ENCODE assay signal across 8 mouse cellular contexts in genomic region chr2:156476111-156476747, GRCm38 (mm10). TPM values are rescaled to one million over a fixed set of nuclear protein-coding genes. Genes with fewer than 3 reads are reported as not detected.
DNase-seq lines count a peak whose midpoint lies in the region; ATAC-seq and TF ChIP-seq lines count a peak whose summit lies in the region.

No protein-coding gene starts in this region.

- no peaks in the 10 kb centered on the region for H3K36me3 ChIP-seq in embryonic facial prominence, embryonic 13.5 days
- no peaks in the 10 kb centered on the region for H3K36me3 ChIP-seq in intestine, embryonic 14.5 days (ENCODE audit: control insufficient read depth, insufficient read depth, low read length)
- H3K36me3 ChIP-seq in neural tube, embryonic 12.5 days: no peaks in the 10 kb centered on the region

- no peak for DNase-seq in left cerebral cortex, adult 2 months (ENCODE audit: extremely low spot score in 1 of 2, low spot score in 2 of 2)
- DNase-seq in left cerebral cortex, postnatal 36 days (ENCODE audit: low spot score in 2 of 2): no peak
- no peak for DNase-seq in intestine, embryonic 14.5 days (ENCODE audit: low spot score)
- DNase-seq in right cerebral cortex, postnatal 36 days (ENCODE audit: low spot score in 2 of 2): no peak
- no peak for DNase-seq in frontal cortex, postnatal 36 days (ENCODE audit: low spot score in 2 of 2)
- no peak for DNase-seq in embryo, embryonic 9.5 days (ENCODE audit: extremely low spot score)

- 21% methylated on average over 8 of the region's 8 CpGs for WGBS in embryonic facial prominence, embryonic 13.5 days
- WGBS in intestine, embryonic 14.5 days: 28% methylated on average over 8 of the region's 8 CpGs
- 28% methylated on average over 8 of the region's 8 CpGs for WGBS in neural tube, embryonic 12.5 days

- intact Hi-C loops in left cerebral cortex, adult 2 months (cut with DNase I): loop anchor here (5.0 kb wide), 1 partner anchor 94 kb away; no protein-coding TSS in a partner anchor
- intact Hi-C loops in left cerebral cortex, postnatal 36 days (cut with DNase I): loop anchor here (5.0 kb wide), 2 partner anchors 54 to 74 kb away; partner anchors contain the start of gene Epb41l1

- no peak for TF ChIP-seq CTCF in left cerebral cortex, adult 2 months (IDR thresholded peaks at IDR 0.05)

- no peaks in the 10 kb centered on the region for H3K27me3 ChIP-seq in embryonic facial prominence, embryonic 13.5 days
- no peaks in the 10 kb centered on the region for H3K27me3 ChIP-seq in intestine, embryonic 14.5 days (replicated peaks; ENCODE audit: control insufficient read depth, insufficient read depth, low read length)
- H3K27me3 ChIP-seq in neural tube, embryonic 12.5 days (replicated peaks): 0 out of 2 replicates have a peak, but pooled peaks cover 3% of the 10 kb centered on the region

- peaks cover 41% of the 10 kb centered on the region for H3K4me1 ChIP-seq in embryonic facial prominence, embryonic 13.5 days
- H3K4me1 ChIP-seq in intestine, embryonic 14.5 days (replicated peaks; ENCODE audit: control insufficient read depth, insufficient read depth, low read length): peaks cover 11% of the 10 kb centered on the region
- peaks cover 19% of the 10 kb centered on the region for H3K4me1 ChIP-seq in neural tube, embryonic 12.5 days

- H3K9ac ChIP-seq in embryonic facial prominence, embryonic 13.5 days: peak overlapping the region; percentile 90
- H3K9ac ChIP-seq in intestine, embryonic 14.5 days (ENCODE audit: low read length): peak overlapping the region; percentile 84
- H3K9ac ChIP-seq in neural tube, embryonic 12.5 days: peak overlapping the region; percentile 88

- ATAC-seq in embryonic facial prominence, embryonic 13.5 days (ENCODE audit: insufficient number of reproducible peaks, insufficient read depth, low FRiP score, low TSS enrichment, low read depth): no peak
- no peak for ATAC-seq in intestine, embryonic 14.5 days (replicated peaks; ENCODE audit: low FRiP score, low TSS enrichment, low read depth)
- ATAC-seq in neural tube, embryonic 12.5 days (ENCODE audit: low FRiP score, low read depth): no peak

- H3K27ac ChIP-seq in left cerebral cortex, adult 2 months: peak overlapping the region; percentile 98
- peak overlapping the region; percentile 87 for H3K27ac ChIP-seq in embryonic facial prominence, embryonic 13.5 days
- peak overlapping the region; percentile 74; the same call in 1 of the 2 replicates for H3K27ac ChIP-seq in intestine, embryonic 14.5 days (ENCODE audit: low read depth)
- no peak overlapping the region for H3K27ac ChIP-seq in neural tube, embryonic 12.5 days

- no peaks in the 10 kb centered on the region for H3K9me3 ChIP-seq in embryonic facial prominence, embryonic 13.5 days
- no peaks in the 10 kb centered on the region for H3K9me3 ChIP-seq in intestine, embryonic 14.5 days (ENCODE audit: control insufficient read depth, low read length)
- no peaks in the 10 kb centered on the region for H3K9me3 ChIP-seq in neural tube, embryonic 12.5 days

- peak overlapping the region; percentile 83 for H3K4me2 ChIP-seq in embryonic facial prominence, embryonic 13.5 days
- H3K4me2 ChIP-seq in intestine, embryonic 14.5 days (ENCODE audit: low read length): peak overlapping the region; percentile 86
- H3K4me2 ChIP-seq in neural tube, embryonic 12.5 days (replicated peaks): peak overlapping the region; percentile 96

- peak overlapping the region; percentile 83 for H3K4me3 ChIP-seq in left cerebral cortex, adult 2 months
- H3K4me3 ChIP-seq in embryonic facial prominence, embryonic 13.5 days: peak overlapping the region; percentile 72
- peak overlapping the region; percentile 71 for H3K4me3 ChIP-seq in intestine, embryonic 14.5 days (ENCODE audit: low read depth, low read length)
- H3K4me3 ChIP-seq in neural tube, embryonic 12.5 days: peak overlapping the region; percentile 63

RNA-seq across cellular contexts. Expression of gene Epb41l1, which starts 55.5 kb away (rescaled TPM):
- 100 to 1,000 TPM; 376 to 385 TPM for total RNA-seq in left cerebral cortex, adult 2 months (2021)
- total RNA-seq in left cerebral cortex, postnatal 36 days (2021): 100 to 1,000 TPM; 346 to 360 TPM
- polyA plus RNA-seq in embryonic facial prominence, embryonic 13.5 days (2015; fragmentation: Nextera tagmentation; extraction: Ambion mirVana): 4.4 and 4.5 TPM in 2 replicates
- polyA plus RNA-seq in intestine, embryonic 14.5 days (2014; fragmentation: Nextera tagmentation; extraction: Ambion mirVana): 4.2 and 4.4 TPM in 2 replicates
- polyA plus RNA-seq in neural tube, embryonic 12.5 days (2016; fragmentation: Nextera tagmentation; extraction: Ambion mirVana): 5.0 and 5.1 TPM in 2 replicates
